Mouse (Mus musculus): ENCODE measurements around the gene Casd1. TPM values are rescaled to one million over a fixed set of nuclear protein-coding genes. Genes with fewer than 3 reads are reported as not detected.
"Not testable (repeated sequence)": the region's sequence is repeated elsewhere in the genome, so short reads cannot be mapped to it uniquely, and the experiment has no call there.

Casd1 gene
- total RNA-seq, 2 experiments from 2014 or later = 21.7 to 26.0 TPM

DNA sequence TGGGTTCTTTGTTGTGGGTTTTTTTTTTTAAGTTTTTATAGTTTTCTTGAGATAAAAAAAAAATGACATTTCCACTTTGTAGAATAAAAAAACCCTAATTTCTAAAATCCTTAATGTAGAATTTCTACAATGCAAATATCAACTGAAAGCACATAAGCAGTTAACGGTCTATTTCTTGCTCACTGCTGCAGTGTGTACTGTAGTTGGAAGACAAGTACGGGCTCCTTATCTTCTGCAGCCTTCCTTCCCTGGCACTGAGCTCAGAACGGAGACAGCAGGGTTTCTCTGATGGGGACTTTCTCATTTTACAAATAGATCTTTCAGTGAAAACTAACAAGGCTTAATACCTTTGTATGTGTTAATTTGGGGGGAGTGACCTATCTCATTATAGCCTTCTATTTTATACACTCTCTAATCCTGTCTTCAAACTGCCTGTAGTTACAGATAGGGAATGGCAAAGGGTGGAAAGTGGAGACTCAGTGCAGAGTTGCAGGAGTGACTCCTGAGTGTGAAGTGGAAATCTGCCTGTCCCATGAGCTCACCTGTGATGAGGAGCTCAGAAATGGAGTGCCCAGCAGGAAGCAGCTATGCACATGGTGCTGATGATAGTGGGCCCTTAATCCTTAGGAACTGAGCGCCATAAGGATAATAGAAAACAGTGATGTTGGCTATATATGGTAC lies 9.7 kb downstream of the Casd1 start:
- intact Hi-C loops (cut with DNase I) = no loop called here
- no peak for DNase-seq (ENCODE audit: low spot score)

DNA sequence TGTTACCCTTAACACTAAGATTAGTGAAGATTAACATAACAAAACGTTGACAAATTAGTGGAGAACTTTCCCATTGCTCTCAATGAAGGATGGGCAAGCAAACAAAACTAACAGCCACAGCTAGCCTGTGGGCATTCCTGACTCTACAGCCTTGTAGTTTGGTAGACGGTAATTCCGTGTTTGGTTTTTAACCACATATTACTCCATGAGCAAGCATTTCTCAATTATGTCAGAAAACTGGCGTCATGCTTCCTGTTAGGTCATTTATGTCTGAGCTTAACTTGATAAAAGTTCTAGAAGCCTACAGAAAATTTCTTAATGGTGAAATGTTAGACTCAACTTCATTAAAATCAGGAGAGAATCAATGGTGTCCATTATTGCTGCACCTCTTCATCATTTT lies 11.2 kb downstream of the Casd1 start:
- no peak for DNase-seq (ENCODE audit: low spot score)
- intact Hi-C loops (cut with DNase I) = no loop called here

DNA sequence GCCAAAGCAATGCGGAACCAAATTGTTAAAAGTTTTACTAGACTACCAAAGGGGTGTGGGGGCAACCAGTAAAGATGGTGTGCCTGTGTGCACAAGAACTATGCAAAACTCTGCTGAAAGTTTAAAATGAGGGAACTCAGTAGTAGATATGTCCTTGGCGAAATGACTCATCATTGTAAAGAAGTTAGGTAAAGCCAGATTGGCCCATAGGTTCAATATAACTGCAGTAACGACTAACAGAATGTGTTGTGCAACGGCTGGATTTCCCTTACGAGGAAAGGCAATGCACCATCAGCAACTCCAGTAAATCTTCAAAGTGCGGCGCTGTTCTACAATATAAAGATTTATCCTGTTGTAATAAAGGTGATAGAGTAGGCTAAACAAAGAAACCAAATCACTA lies 11.8 kb downstream of the Casd1 start:
- no peak for DNase-seq (ENCODE audit: low spot score)
- intact Hi-C loops (cut with DNase I) = no loop called here

DNA sequence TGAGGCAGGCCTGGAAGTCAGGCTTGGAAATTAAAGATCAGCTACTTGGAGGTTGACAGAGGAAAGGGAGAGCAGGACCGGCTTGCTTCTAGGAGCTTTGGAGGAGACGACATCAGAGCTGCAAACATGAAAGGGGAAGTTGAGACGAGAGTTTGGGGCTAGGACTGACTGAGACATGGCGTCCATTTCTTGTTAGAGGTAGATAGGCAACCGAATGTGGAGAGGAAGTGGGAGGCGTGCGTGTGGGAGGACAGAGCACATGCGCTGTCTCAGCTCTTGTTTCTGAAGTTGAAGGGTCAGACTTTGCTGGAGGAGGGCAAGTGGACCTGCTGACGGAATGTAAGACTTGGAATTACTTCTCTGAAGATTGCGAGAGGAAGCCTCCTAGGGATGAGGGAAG lies 17.3 kb downstream of the Casd1 start:
- intact Hi-C loops (cut with DNase I) = no loop called here
- DNase-seq (ENCODE audit: low spot score) = no peak

DNA sequence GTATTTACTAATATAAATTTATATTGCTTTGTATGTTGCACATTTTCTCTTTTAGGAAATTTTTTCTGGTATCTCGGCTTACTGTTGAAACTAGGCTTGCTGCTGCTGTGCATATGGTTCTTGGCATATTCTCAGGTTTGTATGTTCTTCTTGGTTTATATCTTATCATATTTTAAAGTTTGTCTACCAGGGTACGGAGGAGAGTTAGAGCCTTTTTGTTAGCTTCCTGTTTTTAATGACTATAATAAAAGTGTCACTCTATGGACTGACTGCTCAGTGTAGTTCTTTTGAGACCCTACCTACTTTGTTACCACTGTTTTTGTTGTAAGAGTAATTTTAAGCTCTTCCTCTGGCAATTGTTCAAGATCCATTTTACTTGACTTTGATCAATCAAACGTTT lies 30.8 kb downstream of the Casd1 start:
- DNase-seq (ENCODE audit: low spot score) = no peak
- intact Hi-C loops (cut with DNase I) = no loop called here

DNA sequence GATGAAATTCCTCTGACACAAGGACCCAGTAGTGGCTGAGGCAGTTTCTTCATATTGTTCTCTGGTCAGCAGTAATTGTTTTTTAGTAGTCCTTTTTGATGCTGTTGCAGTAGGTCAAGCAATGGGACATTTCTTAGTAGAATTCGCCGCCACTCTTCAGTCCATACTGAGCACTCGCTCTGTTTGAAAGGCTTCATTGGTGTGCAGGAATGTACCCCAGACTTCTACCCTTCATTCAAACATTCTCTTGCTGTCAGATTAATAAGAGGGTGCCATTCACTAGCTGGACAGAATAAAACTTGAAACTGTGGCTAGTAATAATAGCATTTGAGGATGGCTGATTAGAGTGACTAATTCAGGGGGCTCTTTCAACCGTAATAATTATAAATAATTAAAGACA lies 32.5 kb downstream of the Casd1 start:
- DNase-seq (ENCODE audit: low spot score) = no peak
- intact Hi-C loops (cut with DNase I) = no loop called here

DNA sequence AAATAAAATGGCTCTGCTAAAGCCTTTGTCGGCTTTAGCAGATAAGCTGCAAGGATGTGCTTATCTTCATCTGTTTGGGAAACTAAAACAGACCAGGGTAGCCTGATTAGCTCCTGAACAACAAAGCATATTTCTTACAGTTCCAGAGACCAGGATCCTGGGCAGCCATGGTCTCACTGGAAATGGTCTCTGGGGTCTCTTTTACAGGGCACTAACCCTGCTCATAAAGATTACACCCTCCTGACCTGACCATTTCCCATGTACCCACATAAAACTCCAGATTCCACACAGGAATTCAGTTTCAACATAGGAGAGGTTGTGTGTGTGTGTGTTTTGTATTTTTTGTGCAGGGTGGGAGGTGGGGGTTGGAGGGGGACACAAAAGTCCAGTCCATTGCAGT lies 34.2 kb downstream of the Casd1 start:
- intact Hi-C loops (cut with DNase I) = no loop called here
- DNase-seq (ENCODE audit: low spot score) = no peak

DNA sequence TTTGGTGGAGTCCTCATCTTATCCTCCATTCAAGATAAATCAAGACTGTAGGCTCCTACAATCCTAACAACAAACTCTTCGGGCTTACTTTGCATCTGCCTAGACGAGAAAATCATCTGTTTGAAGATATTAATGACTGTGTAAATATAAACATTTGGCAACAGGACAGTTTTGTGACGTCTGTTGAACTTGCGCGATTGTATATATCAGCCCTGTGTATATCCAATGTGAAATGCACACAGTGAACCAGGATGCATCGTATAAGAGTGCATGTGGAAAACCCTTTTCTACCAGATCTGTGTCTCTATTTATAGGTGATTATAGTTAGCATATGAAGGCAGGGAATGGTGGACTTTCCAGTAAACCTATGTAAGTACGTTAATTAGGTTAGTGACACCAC lies 41.4 kb downstream of the Casd1 start:
- DNase-seq (ENCODE audit: low spot score) = no peak
- intact Hi-C loops (cut with DNase I) = no loop called here

DNA sequence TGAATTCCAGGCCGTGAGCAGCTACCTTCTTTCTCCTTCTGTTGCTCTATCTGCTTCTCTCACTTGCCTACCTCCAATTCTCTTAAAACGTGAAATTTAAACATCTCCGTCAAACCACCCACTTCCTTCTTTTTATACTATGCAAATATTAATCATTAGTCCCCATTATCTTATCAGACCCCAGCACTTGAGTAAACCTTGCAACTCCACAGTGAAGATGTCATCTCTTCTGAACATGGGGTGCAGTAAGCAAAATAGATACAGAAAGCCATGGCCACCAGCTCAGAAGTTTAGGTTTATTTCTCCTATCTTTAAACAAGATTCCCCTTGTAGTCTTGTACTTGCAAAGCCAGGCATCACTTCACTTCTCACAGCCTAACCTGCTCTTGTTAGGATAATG lies 46.7 kb downstream of the Casd1 start:
- intact Hi-C loops (cut with DNase I) = no loop called here
- DNase-seq (ENCODE audit: low spot score) = no peak

DNA sequence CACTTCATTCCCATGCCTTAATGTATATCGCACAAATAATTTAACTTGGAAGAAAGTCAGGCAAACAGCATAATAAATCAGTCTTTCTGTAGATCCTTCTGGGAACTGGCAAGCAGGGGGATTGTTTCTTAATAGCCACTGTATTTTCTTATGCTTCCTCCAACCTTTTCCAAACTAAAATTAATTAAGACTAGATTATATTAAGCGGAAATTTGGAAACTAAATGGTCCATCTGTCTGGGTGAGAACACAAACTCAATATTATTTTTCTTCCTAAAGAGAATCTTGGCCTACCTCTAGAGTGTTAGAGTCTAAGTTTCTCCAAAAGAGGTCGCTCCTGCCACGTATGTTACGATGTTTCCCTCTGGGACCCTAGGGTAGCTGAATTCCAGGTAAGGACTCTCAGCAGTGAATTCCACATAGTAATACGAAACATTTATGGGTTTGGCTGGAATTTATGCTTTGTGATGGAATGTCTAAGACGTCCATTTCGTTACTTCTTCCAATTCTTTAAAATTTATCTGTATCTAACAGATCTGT lies 52.0 kb downstream of the Casd1 start:
- no peak for DNase-seq (ENCODE audit: low spot score)
- intact Hi-C loops (cut with DNase I) = no loop called here

DNA sequence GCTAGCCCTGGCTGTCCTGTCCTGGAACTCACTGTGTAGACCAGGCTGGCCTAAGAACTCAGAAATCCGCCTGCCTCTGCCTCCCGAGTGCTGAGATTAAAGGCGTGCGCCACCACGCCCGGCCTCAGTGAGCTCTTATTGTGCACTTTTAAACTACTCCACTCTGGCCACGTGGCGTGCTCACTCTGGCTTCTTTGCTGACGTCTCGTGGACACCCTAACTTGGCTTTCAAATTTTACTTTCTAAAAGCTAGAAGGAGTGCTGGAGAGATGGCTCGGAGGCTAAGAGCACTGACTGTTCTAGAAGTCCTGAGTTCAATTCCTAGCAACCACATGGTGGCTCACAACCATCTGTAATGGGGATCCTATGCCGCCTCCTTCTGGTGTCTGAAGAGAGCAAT lies 53.1 kb downstream of the Casd1 start:
- intact Hi-C loops (cut with DNase I); DNase-seq (ENCODE audit: low spot score): not testable (repeated sequence)

DNA sequence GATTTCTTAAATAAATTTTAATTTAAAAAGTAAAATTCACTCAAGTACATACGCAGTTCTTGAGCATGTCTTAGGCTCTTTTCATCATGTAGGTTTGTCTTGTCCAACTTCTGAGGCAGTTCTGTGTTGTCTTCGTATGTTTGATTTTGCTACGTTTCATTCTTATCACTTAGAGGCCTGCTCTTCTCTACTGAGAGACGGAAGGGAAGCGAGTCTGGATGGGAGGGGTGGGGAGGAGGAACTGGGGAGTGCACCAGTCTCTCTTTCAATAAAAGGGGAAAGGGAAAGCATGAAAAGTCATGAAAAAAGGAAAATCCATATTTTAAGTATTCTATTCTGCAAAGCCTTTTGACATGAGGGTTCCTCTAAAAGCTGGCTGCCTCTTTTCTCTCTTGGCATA lies 54.8 kb downstream of the Casd1 start:
- DNase-seq (ENCODE audit: low spot score) = no peak
- intact Hi-C loops (cut with DNase I) = no loop called here

DNA sequence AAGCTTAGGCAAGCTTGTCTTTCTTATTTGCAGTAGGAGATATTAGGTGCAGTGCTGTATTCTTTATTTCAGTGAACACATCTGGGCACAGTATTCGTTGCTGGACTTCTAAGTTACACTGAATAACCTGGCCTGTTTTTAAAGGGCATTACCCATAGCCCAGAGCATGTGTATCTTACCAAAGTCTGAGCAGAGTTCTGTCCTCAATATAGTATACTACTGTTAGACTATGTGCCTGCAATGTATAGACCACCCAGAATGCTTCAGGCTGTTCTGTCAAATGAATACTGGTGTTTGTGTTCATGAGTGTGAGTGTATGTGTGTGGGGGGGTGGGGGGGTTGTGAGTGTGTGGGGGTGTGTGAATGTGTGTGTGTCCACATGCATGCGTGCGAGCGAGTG lies 55.3 kb downstream of the Casd1 start:
- no peak for DNase-seq (ENCODE audit: low spot score)
- intact Hi-C loops (cut with DNase I) = no loop called here

DNA sequence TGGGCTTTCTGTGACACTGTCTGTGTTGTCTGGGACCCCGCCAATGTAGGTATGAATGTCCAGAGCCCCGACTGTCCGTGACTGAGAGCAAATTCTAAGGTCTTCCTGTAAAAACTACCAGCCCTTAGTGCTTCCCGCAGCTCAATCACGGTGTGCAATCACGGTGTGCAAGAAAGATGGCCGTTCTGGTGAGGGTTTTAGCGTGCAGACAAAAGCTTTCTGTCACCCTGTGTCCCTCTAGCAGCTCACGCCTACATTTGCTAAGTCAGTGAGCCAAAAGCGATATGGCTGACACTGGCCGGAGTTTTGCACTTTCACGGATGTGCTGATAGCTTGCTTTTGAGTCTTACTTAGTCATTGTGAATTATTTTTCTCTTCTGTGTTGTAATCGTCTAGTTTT lies 58.2 kb downstream of the Casd1 start:
- intact Hi-C loops (cut with DNase I) = no loop called here
- no peak for DNase-seq (ENCODE audit: low spot score)

DNA sequence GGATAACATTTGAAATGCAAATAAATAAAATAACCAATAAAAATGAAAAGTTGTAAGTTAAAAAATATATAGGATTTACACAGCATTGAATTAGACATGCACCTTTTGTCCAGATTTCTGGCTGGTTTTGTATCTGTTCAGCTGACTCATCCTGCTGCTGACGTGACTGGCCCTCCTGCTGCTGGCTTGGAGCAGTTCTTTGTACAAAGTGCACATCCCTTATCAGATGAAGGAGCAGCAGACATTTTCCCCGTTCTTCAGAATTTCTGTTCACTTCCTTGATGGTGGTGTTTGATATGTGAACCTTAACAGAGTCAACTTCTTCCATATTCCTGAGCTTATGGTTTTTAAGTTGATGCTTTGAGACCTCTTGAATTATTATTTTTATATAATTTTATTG lies 62.9 kb downstream of the Casd1 start:
- intact Hi-C loops (cut with DNase I) = no loop called here
- no peak for DNase-seq (ENCODE audit: low spot score)

DNA sequence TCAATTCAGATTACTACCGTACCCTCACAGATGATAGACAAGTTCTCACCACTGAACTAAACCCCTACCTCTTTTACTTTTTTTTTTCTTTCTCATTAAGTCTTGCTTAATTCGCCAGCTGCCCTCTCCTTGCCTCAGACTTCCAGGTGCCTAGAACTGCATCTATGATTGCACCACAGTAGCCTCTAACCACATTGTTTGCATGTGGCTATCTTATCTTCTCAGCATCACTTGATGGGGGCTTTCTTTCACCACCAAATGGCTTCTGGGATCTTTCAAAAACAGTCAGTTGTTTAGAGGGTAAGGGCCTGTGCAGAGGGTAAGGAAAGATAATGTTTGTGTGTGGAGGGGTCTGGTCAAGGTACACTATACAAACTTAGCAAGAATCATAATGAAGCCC lies 63.7 kb downstream of the Casd1 start:
- intact Hi-C loops (cut with DNase I) = no loop called here
- DNase-seq (ENCODE audit: low spot score) = no peak

DNA sequence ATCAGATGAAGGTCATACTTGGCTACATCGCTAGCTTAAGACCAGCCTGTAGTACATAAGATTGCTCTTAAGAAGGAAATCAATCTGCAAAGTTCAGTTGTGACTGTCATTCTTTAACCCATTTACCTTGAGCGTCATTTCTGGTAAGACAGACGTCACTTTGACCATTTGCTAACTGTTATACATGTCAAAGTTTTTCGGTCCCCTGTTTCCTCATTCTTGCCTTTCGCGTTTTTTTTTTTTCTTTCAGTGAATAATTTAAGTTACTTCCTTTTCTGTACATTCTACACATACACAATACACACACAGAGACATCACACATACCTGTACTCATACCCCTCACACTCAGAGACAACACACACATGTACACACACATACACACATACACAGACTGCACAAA lies 64.5 kb downstream of the Casd1 start:
- intact Hi-C loops (cut with DNase I) = no loop called here
- DNase-seq (ENCODE audit: low spot score) = no peak

DNA sequence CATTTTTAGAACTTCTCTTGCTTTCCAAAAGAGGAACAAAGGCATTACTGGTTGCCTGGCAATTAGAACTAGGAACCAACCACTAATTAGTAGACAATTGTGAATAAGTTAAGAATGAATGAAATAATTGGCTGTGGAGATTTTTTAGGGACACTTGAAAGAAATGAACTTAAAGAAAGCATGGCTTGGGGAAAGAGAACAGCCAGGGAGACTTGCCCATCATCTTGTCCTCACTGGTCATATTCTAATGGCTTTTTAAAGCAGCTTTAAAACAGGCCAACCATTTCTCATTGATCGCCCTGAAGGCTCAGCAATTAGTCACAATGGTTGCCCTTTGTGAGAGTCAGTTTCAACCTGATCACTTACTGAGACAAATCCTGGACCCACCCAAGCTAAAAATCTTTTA lies 76.7 kb downstream of the Casd1 start:
- no peak for DNase-seq (ENCODE audit: low spot score)
- intact Hi-C loops (cut with DNase I) = no loop called here

DNA sequence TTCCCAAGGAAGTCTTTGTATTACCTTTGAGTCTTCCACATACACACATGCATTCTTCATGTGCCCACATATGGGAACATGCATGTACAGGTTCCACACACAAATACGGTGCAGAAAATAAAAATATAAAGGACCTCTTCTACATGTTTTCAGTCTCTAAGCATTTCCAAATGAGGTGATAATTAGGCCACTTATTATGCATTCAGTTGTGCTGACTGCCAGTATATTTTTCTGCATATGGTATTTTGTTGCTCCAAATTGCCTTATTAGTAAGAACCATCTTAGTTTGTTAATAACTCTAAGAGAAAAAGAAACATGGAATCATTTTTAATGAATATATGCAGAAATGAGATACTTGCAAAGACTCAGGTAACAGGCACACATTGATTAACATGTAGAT lies 79.3 kb downstream of the Casd1 start:
- no peak for DNase-seq (ENCODE audit: low spot score)

DNA sequence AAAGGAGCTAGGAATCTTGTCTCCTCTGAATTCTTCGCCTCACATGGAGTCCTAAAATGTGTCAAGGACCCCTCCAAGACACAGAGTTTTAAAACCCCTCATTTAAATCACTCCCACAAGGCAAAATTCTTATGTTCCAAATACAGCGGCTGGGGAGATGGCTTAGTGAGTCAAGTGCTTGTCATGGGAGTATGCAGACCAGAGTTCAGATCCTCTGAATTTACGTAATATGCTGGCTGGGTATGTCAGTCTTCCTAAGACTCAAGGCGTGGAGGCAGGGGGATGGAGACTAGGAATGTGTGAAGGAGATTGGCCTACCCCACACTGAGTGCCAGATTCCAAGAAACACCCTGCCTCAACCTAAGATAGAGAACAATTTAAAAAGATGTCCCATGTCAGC lies 79.9 kb downstream of the Casd1 start:
- intact Hi-C loops (cut with DNase I) = no loop called here
- no peak for DNase-seq (ENCODE audit: low spot score)

More for the DNA sequence above, 79.3 kb downstream of the Casd1 start:
- intact Hi-C loops (cut with DNase I) = no loop called here

DNA sequence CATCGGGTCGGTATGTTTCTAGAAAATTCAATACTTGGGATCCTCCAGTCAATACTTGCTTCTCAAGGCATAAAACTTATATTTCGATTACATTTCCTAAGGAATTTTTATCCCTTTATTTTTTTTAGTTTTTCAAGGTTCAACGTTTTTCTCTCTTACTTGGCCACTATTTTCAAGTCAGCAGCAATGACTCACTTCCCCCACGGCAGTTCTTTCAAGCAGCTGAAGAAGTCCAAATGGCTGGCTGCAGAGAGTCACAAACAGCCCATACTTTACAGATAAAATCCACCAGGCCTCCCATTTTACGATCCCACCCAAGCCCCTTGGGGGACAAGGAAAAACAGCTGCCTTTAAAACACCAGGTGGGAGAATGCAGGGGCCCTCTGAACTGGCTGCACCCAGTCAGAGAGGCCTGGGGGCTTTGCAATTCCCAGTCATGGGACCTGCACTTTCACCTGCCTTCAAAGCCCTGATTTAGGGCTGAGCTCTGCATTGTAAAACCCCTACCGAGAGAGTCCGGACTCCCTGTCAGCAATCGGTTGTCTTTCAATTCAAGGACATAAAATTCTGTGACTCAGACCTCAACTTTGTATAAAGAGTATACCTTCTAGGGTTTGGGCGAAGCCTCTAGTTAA lies 84.2 kb downstream of the Casd1 start:
- no peak for DNase-seq (ENCODE audit: low spot score)

DNA sequence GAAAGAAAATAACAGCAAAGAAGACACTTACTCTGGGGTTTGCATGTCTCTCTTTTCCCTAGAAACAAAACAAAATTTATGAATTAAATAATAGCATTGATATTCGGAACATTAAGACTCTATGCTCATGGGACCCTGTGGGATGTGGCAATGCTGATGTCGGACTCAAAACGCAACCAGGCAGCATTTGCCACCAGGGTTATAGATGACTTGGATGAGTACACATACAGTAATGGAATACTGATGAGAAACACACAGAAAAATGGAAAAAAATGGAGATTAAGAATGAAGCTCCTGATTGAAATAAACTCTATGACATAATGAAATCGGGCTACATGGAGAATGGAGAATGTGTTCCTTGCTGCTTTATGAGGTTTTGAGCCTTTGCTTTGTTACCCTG lies 89.8 kb downstream of the Casd1 start:
- DNase-seq (ENCODE audit: low spot score) = no peak
- intact Hi-C loops (cut with DNase I) = no loop called here

More for the DNA sequence above, 84.2 kb downstream of the Casd1 start:
- intact Hi-C loops (cut with DNase I) = no loop called here
